Mouse (Mus musculus) testis, adult 2 months (tissue): ENCODE results near the gene Cplx3.

Source experiments
- CTCF ChIP-seq: fragments of 200-500 bp; IDR thresholded peaks from 2 replicates; pipeline ENCODE4 v1.5.1; 2012; ENCODE audit warnings: low read depth, mild to moderate bottlenecking, inconsistent platforms, low read length, moderate library complexity; ENCODE audit not compliant: control insufficient read depth, insufficient read depth, insufficient replicate concordance
- POLR2A ChIP-seq: fragments of 200-500 bp; IDR thresholded peaks from 2 replicates; pipeline ENCODE4 v1.6.1; 2012; ENCODE audit warnings: low read depth, mild to moderate bottlenecking, inconsistent platforms, low read length, moderate library complexity; ENCODE audit not compliant: control insufficient read depth

GRCm38 (mm10) chr9:57647286-57648108 is 41.4 kb upstream of the Cplx3 start:
- TF ChIP-seq CTCF (no peak), POLR2A (no peak)
